Mouse (Mus musculus) kidney, adult 8-10 months (tissue): Measurements from ENCODE around the gene Vmn1r131.
"Not testable (repeated sequence)": the region's sequence is repeated elsewhere in the genome, so short reads cannot be mapped to it uniquely, and the experiment has no call there.

Experiments used
- DNase-seq, 2 experiments: peaks; one replicate each; pipeline ENCODE4 v3.0.0; 2022

Gene Vmn1r131

DNA sequence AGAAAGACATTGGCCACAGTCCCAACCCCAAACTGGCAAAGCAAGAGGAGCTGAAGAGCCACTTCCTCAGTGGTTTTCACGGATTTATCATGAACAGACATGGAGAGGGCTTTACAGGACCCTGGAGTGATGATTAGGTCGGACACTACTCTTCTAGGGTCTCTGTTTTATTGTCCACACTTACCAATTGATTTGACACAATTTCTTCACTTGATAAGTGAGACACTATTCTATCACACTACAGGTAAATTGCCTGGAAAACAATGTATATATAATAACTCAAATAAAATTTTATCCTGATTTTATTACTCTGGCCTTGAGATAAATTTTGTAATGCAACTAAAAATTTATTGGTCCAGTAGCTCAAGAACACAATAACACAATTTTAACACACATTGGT is at the start of gene Vmn1r131:
Gene Vmn1r131, minus strand, starts transcription at position 101 of the 400 bp plus-strand sequence.
- DNase-seq = not testable (repeated sequence)

DNA sequence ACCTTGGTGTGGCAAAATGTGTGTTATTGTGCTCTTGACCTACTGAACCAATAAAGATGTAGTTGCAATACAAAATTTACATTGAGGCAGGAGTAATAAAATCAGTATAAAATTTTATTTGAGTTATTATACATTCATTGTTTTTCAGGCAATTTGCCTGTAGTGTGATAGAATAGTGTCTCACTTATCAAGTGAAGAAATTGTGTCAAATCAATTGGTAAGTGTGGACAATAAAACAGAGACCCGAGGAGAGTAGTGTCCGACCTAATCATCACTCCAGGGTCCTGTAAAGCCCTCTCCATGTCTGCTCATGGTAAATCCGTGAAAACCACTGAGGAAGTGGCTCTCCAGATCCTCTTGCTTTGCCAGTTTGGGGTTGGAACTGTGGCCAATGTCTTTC is 34.4 kb downstream of the Vmn1r131 start, which contains the start of gene Vmn1r130:
Gene Vmn1r130, plus strand, starts transcription at position 301 of the 400 bp plus-strand sequence.
- not testable (repeated sequence) for DNase-seq
